Mouse (Mus musculus): ENCODE measurements around the gene Olfr558.

Olfr558 gene

GRCm38 (mm10) chr7:102701915-102702314 is at the start of gene Olfr558:
Gene Olfr558 (plus strand): TSS chr7:102702215.
- DNase-seq (ENCODE audit: low spot score in 2 of 2) = no peak

- no peak for DNase-seq (ENCODE audit: low spot score in 2 of 2)
Observed at GRCm38 (mm10) chr7:102658523-102658922, 43.5 kb upstream of the Olfr558 start, which contains the start of gene Olfr555. Gene Olfr555 (plus strand): TSS chr7:102658823.

- DNase-seq (ENCODE audit: low spot score in 2 of 2) = no peak
Observed at GRCm38 (mm10) chr7:102664599-102664998, 37.4 kb upstream of the Olfr558 start, which contains the start of gene Olfr556. Gene Olfr556 (plus strand): TSS chr7:102664899.

- DNase-seq (ENCODE audit: low spot score in 2 of 2) = no peak
Observed at GRCm38 (mm10) chr7:102665378-102665777, 36.6 kb upstream of the Olfr558 start.

GRCm38 (mm10) chr7:102676225-102676624 is 25.8 kb upstream of the Olfr558 start:
- no peak for DNase-seq (ENCODE audit: low spot score in 2 of 2)

GRCm38 (mm10) chr7:102681916-102682315 is 20.1 kb upstream of the Olfr558 start:
- no peak for DNase-seq (ENCODE audit: low spot score in 2 of 2)

GRCm38 (mm10) chr7:102686944-102687501 is 15.0 kb upstream of the Olfr558 start, which contains the start of gene Trim68:
Gene Trim68 (minus strand): TSS chr7:102687327.
- peak; percentile 91 to 92 for DNase-seq (ENCODE audit: low spot score in 2 of 2)

GRCm38 (mm10) chr7:102695358-102696125 is 6.5 kb upstream of the Olfr558 start, which contains the start of gene Olfr557:
Gene Olfr557 (plus strand): TSS chr7:102695910.
- peak in 1 of 2 experiments; percentile 5 for DNase-seq (ENCODE audit: low spot score in 2 of 2)

- no peak for DNase-seq (ENCODE audit: low spot score in 2 of 2)
Observed at GRCm38 (mm10) chr7:102698461-102698860, 3.6 kb upstream of the Olfr558 start.

GRCm38 (mm10) chr7:102718970-102719369 is 17.0 kb downstream of the Olfr558 start, which contains the start of gene Olfr33:
Gene Olfr33 (minus strand): TSS chr7:102719070.
- DNase-seq (ENCODE audit: low spot score in 2 of 2) = no peak

- no peak for DNase-seq (ENCODE audit: low spot score in 2 of 2)
Observed at GRCm38 (mm10) chr7:102727391-102727790, 25.4 kb downstream of the Olfr558 start, which contains the start of gene Olfr559. Gene Olfr559 (minus strand): TSS chr7:102727491.

GRCm38 (mm10) chr7:102733793-102734192 is 31.8 kb downstream of the Olfr558 start:
- DNase-seq (ENCODE audit: low spot score in 2 of 2) = no peak

- DNase-seq (ENCODE audit: low spot score in 2 of 2) = no peak
Observed at GRCm38 (mm10) chr7:102737705-102738104, 35.7 kb downstream of the Olfr558 start.

- DNase-seq (ENCODE audit: low spot score in 2 of 2) = no peak
Observed at GRCm38 (mm10) chr7:102752086-102752485, 50.1 kb downstream of the Olfr558 start.

- DNase-seq (ENCODE audit: low spot score in 2 of 2) = no peak
Observed at GRCm38 (mm10) chr7:102759266-102759665, 57.3 kb downstream of the Olfr558 start, which contains the start of the genes Olfr560 and Olfr78. Gene Olfr560 (minus strand): TSS chr7:102759366. Gene Olfr78 (minus strand): TSS chr7:102759471.

Measured in spleen, postnatal 36 days (tissue).